Mouse (Mus musculus) left cerebral cortex, adult 2 months (tissue): ENCODE measurements around the gene Zfp444. TPM values are rescaled to one million over a fixed set of nuclear protein-coding genes. Genes with fewer than 3 reads are reported as not detected.
"Not testable (repeated sequence)": the region's sequence is repeated elsewhere in the genome, so short reads cannot be mapped to it uniquely, and the experiment has no call there.

ENCODE experiments used
- DNase-seq, 2 experiments: peaks; one replicate each; pipeline ENCODE4 v3.0.0; 2021 to 2022; ENCODE audit warnings: low spot score in 2 of 2, mixed read lengths in 1 of 2; ENCODE audit errors: extremely low spot score in 1 of 2
- H3K27ac ChIP-seq: fragments of 200-600 bp; 2 replicates; pipeline ENCODE4 v1.8.1; 2022
- H3K4me3 ChIP-seq: fragments of 200-600 bp; 2 replicates; pipeline ENCODE4 v1.8.1; 2022
- CTCF ChIP-seq: fragments of 200-600 bp; IDR thresholded peaks from 2 replicates; pipeline ENCODE4 v1.8.1; 2022; ENCODE audit warnings: antibody characterized with exemption, mild to moderate bottlenecking, moderate library complexity
- intact Hi-C: fragments of 180-260 bp; cut with DNase I; formaldehyde crosslinking; loops from one replicate; pipeline ENCODE4 v1.15.1; 2025
- total RNA-seq, 2 experiments: library from RNA; stranded (reverse); gene quantifications; 2 replicates each; pipeline ENCODE4 v1.2.3; 2021

The Zfp444 gene
- total RNA-seq, 2 experiments from 2014 or later: 62.0 to 66.7 TPM

DNA sequence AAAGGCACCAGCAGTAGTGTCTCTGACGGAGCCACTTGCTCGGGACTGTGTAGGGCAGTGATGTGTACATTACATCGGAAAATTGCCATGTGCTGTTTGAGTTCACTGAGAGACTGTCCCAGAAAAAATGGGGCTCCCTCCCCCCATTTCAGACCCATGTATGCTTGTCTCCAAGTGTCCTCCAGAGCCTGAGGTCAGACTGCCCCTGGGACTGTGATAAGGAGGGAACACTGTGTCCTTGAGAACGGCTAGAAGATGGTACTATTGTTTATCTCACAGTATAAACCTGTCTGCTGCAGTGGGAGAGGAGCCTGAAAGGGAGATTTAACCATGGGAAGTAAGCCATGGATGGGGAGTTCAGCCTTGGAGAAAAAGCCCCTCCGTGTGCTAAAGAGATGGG, 7.4 kb upstream of the Zfp444 start:
- intact Hi-C loops: no loop called here
- no peak for DNase-seq
- H3K27ac ChIP-seq: no peak overlapping the region
- no peak for TF ChIP-seq CTCF
- H3K4me3 ChIP-seq: no peak overlapping the region

DNA sequence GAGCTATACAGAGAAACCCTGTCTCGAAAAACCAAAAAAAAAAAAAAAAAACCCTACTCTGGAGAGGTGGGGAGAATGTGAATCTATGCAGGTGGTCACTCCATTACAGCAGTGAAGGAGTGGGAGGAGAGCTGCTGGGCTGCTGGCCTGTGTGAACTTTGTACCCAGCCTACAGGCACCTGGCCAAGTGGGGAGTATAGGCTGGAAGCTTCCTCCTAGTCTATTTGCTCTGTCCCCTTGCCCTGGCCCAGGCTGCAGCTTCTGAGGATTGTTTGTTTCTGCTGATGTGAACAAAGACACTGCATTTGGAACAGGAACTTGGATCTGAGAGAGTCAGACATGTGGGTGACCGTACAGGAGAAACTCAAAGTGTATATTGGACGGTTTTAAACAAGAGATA, 2.6 kb upstream of the Zfp444 start:
- intact Hi-C loops: no loop called here

DNA sequence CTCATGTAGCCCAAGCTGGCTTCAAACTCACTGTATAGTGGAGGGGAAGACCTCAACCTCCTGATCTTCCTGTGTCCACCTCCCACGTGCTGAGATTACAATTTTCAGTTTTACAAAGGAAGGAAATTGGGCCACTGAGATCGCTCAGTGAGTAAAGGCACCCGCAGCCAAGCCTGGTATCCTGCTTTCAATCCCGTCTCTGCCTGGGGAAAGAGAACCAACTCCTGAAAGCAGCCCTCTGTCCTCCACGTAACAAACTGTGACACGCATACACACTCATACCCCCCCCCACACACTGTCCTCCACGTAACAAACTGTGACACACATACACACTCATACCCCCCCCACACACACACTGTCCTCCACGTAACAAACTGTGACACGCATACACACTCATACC, 1.6 kb upstream of the Zfp444 start:
- no peak overlapping the region; the same call in 1 of the 2 replicates for H3K27ac ChIP-seq
- no peak for TF ChIP-seq CTCF
- intact Hi-C loops: loop anchor here (5.0 kb wide), 2 partner anchors 112 to 192 kb away; partner anchors contain the start of gene Zfp78
- DNase-seq: no peak
- H3K4me3 ChIP-seq: no peak overlapping the region

More for the DNA sequence above, 2.6 kb upstream of the Zfp444 start:
- Histone ChIP-seq H3K27ac (no peak overlapping the region; the same call in 1 of the 2 replicates), H3K4me3 (no peak overlapping the region)
- DNase-seq: no peak
- no peak for TF ChIP-seq CTCF

DNA sequence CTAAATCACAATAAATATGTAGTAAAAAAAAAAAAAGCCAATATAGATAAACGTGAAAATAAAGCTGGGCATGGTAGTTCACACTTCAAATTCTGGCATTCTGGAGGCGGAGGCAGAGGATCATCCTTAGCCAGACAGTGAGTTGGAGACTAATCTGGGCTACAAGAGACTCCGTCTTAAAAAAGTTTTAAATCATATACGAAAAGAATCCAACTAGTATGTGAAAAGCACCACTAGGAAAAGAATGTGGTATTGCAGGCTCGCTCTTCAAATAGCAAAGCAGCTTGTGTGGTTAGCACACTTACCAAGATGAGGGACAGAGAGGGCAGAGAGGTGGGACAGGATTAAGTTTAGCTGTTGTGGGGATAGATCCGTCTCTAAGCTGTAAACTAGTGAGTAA, 1.2 kb upstream of the Zfp444 start:
- no peak overlapping the region; the same call in 1 of the 2 replicates for H3K4me3 ChIP-seq
- no peak; the same call in 1 of the 2 replicates for TF ChIP-seq CTCF
- peak overlapping the region; percentile 87; the same call in 1 of the 2 replicates for H3K27ac ChIP-seq
- intact Hi-C loops: loop anchor here (5.0 kb wide), 2 partner anchors 111 to 191 kb away; partner anchors contain the start of gene Zfp78
- DNase-seq: no peak

DNA sequence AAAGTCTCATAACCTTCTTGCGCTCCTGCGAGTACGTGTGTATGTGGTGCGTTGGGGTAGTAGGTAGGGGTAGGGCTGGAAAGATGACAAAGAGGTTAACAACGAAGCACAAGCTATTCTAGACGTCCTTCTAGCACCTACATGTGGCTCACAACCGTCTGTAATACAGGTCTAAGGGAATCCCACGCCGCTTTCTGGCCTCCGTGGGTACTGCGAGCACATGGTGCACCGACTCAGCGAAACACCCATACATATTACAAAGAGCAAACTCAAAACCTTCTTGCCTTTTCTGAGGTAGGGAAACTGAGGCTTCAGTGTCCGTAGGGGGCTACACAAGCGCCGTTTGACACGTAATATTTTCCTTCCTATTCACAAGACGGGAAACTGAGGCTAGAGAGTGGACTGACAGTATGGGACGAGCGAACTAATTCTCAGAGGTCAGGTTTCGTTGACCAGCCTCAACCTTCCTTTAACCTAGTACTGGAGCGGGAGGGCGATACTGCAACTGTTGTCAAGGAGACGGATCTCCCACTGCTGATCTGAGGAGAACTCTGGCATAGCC, 501 bp upstream of the Zfp444 start:
- Histone ChIP-seq H3K27ac (peak overlapping the region; percentile 87), H3K4me3 (peak overlapping the region; percentile 62)
- TF ChIP-seq CTCF: peak; percentile 57
- DNase-seq: peak; percentile 54 to 63
- intact Hi-C loops: loop anchor here (1.0 to 5.0 kb wide), 5 partner anchors 15 to 191 kb away; partner anchors contain the start of gene Zfp78

DNA sequence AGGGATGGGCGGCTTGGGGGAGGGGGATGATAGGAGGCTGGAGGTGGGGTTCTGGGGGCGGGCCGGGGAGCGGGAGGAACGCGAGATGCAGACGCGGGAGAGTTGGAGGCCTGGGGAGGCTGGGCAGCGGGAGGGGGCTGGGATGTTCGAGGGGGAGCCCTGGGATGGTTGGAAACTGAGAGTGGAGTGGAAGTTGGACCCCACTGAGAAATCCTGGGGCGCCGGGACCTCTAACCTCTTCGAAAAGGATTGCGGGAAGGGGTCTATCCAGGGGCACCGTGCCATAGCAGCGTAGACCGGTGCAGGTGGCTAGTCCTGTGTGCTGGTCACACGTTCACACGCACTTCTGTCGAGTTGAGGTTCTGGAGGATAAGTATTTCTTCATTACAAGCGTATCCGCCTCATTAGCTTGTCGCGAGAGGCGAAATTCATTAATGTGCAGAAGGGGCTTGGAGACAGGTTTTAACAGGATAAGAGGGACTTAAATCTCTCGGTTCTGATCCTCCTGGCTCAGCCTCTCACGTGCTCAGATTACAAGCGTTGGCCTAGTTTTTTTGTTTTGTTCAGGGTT, 733 bp downstream of the Zfp444 start:
- peak in 1 of 2 experiments; percentile 31 for DNase-seq
- Histone ChIP-seq H3K27ac (peak overlapping the region; percentile 70), H3K4me3 (peak overlapping the region; percentile 62)
- TF ChIP-seq CTCF: no peak
- intact Hi-C loops: loop anchor here (1.0 to 5.0 kb wide), 5 partner anchors 16 to 190 kb away; partner anchors contain the start of gene Zfp78

DNA sequence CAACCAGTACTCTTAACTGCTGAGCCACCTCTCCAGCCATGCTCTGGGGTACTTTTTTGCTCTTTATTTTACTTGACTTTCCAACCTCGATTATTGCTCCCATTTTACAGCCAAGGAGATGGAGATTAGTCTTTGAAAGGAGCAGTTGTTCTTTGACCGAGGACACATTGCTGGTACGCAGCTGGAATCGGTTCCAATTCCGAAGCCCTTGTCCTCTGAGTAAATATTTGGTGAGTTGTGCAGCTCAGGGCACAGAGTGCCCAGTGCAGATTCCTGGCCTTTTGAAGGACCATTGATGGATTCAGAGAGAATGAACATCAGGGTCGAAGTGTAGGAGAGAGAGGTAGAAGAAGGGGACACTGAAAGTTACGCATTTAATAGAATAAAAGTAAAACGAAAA, 1.8 kb downstream of the Zfp444 start:
- no peak overlapping the region for H3K27ac ChIP-seq
- no peak for TF ChIP-seq CTCF
- no peak overlapping the region for H3K4me3 ChIP-seq
- intact Hi-C loops: loop anchor here (2.0 to 5.0 kb wide), 3 partner anchors 17 to 188 kb away; partner anchors contain the start of gene Zfp78
- no peak for DNase-seq

DNA sequence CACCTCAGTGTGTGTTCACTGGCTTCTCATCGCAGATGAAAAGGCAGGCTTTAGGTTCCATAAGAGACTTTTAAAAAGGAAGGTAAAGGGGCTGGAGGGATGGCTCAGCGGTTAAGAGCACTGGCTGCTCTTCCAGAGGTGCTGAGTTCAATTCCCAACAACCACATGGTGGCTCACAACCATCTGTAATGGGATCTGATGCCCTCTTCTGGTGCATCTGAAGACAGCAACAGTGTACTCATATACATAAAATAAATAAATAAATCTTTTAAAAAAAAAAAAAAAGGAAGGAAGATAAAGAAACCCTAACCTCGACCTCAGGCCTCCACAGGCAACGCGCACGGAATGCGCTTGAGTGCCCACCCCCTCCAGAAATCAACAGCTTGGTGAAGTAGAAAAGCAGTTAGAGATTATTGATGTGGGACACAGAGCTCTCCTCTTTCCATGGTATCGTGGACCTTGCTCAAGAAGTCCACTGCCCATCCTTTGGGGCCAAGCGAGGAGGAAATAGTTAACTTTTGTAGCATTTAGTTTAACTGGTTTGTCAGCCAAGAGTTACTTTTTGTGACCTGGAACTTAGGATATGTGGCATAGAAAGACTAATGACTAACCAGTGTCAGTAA, 2.5 kb downstream of the Zfp444 start:
- H3K4me3 ChIP-seq, H3K27ac ChIP-seq, DNase-seq: not testable (repeated sequence)
- intact Hi-C loops: loop anchor here (5.0 kb wide), 2 partner anchors 108 to 188 kb away; partner anchors contain the start of gene Zfp78
- TF ChIP-seq CTCF: peak; percentile 58

DNA sequence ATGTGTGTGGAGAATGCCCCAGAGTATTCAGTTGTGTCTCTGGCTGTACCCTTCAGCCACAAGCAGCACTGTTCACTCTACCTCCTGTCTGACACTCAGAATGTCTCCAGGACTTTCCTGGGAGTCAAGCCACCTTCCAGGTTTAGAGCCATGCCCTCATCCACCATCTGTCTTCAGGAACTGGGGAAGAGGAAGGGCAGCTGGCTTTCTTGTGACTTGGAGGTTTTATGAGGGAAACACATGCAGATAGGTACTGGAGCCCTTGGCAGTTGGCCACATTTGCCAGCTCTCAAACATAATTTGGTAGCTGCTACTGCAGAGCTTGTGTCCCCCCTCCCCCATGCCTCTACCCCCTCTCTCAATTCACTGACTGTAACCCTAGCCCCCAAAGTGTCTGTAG, 7.0 kb downstream of the Zfp444 start:
- TF ChIP-seq CTCF: no peak
- Histone ChIP-seq H3K27ac (no peak overlapping the region), H3K4me3 (no peak overlapping the region)
- intact Hi-C loops: no loop called here
- no peak for DNase-seq

DNA sequence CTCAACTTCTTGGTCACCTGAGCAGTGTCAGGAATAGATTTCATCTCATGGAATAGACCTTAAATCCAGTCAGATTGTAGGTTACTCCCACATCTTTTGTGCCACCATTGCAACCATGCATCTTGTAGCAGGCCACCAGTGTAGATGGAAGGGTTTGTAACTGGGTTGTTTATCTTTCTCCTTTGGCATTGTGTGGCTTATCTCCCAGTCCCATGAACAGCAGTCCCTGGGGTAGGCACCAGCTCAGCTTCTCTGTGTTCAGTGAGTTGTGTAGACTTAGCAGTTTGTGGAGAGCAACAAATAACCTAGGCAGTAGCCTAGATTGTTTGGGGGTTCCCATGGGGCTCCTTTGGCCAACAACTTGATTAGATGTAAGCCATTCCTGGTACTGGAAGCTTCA, 10.9 kb downstream of the Zfp444 start:
- no peak overlapping the region for H3K4me3 ChIP-seq
- intact Hi-C loops: no loop called here
- DNase-seq: no peak
- no peak for TF ChIP-seq CTCF
- no peak overlapping the region for H3K27ac ChIP-seq

DNA sequence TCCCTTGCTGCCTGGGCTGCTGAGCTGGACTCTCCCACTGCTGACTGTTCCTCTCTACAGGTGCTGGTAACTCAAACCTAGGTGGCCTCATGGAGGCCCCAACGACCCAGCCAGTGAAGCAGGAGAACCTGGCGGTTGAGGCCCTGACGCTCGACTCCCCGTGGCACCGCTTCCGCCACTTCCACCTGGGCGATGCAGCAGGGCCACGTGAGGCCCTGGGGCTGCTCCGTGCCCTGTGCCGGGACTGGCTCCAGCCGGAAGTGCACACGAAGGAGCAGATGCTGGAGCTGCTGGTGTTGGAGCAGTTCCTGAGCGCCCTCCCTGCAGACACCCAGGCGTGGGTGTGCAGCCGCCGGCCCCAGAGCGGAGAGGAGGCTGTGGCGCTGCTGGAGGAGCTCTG, 11.8 kb downstream of the Zfp444 start:
- DNase-seq: no peak
- Histone ChIP-seq H3K4me3 (no peak overlapping the region), H3K27ac (no peak overlapping the region)
- TF ChIP-seq CTCF: no peak
- intact Hi-C loops: no loop called here

DNA sequence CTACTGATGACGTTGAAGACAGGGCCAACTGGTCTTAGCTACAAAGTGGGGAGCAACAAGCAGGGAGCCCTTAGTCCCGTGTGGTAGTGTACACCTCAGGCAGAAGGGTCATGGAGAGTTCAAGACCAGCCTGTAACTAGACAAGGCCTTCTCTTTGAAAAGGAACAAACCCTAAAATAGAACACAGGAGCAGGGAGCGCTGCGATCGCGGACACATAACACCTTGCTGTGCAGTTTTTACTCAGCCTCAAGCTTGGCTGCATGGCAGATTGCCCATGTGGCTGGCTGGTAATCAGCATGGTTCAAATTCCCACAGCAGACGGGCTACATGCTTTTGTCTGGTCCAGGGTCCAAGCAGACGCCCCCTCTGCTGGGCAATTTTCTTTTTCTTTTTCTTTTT, 12.5 kb downstream of the Zfp444 start:
- Histone ChIP-seq H3K27ac (no peak overlapping the region), H3K4me3 (no peak overlapping the region)
- intact Hi-C loops: no loop called here
- no peak for DNase-seq
- TF ChIP-seq CTCF: no peak
